Mouse (Mus musculus): ENCODE results near the gene Zfp940.

Gene Zfp940

GRCm38 (mm10) chr7:29792906-29793305, 60.6 kb downstream of the Zfp940 start:
- DNase-seq = no peak

DNA sequence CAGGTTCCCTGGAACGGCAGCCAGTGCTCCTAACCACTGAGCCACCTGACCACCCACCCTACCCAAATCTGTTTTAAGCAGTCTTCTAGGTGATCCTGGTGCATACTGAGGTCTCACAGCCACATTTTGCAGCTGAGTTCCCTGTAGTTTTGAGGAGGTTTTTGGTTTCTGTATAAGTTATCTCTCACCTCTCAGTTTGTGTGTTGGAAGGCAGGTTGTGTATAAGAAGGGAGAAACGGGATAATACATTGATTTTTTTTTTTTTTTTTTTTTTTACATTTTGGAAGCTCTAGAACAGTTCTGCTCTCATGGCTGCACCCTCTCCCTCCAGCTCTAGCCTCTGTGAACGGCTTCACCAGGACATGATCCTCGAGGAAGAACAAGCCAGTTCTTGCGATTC, 67.6 kb downstream of the Zfp940 start:
- no peak for DNase-seq

GRCm38 (mm10) chr7:29785023-29785422, 68.4 kb downstream of the Zfp940 start:
- DNase-seq = no peak

DNA sequence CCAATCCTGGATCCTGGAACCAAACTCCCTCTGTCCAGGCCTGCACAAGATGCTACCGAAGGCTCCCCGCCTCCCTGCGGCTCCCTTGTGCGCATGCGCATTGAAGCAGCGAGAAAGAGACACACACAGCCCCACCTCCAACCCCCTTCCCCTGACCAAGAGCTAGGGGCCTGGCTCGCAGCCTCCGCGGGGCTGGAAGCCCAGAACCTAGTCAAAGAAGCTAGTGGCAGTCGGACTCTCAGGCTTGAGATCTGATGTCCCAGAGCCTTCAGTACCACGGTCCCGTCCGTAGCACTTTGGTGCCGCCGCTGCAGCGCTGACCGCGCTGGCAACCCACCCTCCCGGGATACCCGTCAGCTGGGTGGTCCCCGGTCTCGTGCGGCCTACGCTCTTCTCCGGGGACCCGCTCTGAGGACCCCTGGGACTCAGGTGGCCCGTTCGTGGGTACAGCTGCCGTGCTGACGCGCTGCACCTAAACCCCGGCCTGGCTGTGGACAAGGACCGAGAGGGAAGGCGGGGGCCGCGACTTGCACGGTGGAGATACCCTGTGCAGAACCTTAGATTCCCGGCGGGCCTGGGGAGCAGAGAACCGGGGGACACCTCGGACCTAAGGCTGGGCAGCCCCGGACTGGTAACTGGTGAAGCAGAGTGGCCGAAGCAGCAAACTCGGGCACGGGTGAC, 69.5 kb downstream of the Zfp940 start, which contains the start of gene Zfp30:
Zfp30 (plus strand) TSS at position 128 of the 681 bp plus-strand sequence.
- DNase-seq = peak; percentile 89
